Mouse (Mus musculus) lung, postnatal 4 days (tissue): Measurements from ENCODE around the gene Lefty2.

Experiments used
- DNase-seq, 2 experiments: peaks; one replicate each; pipeline ENCODE4 v3.0.0; 2021

The Lefty2 gene

DNA sequence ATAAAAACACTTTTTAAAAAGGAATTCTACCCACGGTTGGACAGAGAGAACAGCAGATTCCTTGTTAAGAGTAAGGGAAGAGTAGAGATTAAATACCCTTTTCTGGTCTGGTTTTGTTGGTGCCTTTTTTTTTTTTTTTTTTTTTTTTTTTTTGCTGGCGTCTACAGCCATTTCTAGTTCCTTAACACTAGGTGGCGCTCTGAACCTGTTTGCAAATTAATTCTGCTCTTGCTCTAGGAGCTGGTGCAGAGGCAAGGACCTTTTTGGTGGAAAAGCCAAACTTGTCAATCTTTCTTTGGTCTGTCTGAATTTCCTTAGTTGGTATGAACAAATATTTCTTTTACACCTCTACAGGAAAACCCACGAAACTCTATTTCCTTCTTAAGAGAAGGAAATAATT lies 8.2 kb downstream of the Lefty2 start:
- DNase-seq: peak in 1 of 2 experiments; percentile 42

GRCm38 (mm10) chr1:180902915-180903314 lies 10.0 kb downstream of the Lefty2 start:
- no peak for DNase-seq

DNA sequence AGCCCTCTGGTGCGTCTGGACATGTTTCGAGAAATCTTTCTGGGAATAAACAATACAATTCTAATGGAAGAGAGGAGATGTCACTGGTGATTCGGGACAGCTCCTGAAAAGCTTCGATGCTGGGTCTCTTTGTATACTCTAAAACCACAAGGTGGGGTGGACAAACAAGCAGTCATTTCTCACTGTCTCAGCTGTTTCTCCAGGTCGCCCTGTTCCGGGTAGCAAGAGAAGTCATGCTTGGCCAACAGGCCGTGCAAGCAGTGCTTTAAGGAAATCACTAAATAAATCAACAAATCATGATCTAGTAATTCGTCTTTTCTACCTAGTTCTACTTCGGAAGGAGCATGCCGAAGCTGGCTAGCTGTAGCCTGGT lies 10.7 kb downstream of the Lefty2 start:
- DNase-seq: no peak

DNA sequence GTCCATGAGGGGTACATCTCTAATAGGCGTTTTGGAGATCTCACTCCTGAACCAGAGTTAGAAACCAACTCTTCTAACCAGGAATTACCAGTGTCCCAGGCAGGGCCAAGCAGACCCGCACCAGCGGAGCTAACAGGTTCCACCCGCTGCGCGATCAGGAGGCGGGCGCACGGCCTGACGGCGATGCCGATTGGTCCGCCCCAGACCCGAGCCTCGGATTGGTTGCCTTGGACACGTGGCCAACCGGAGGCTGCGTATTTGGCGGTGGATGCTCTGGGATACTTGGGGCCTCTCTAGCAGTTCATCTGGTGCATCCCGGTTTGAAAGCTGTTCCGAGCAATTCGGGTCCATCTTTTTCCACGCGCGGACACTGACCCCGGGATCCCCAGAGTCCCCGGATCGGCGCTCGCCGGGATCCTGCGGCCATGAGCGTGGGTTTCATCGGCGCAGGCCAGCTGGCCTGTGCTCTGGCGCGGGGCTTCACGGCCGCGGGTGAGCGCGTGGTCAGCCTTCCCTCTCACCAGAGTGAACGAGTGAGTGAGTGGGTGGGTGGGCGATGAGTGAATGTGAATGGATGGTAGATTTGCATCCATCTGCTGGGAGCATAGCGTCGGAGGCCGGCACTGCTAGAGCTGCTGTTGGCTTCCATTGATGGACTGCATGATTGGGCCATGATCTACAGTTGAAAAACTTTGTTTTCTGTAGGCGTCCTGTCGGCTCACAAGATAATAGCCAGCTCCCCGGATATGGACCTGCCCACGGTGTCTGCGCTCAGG lies 11.3 kb downstream of the Lefty2 start, which contains the start of gene Pycr2:
Gene Pycr2, plus strand, starts transcription at position 255 of the 776 bp plus-strand sequence.
- DNase-seq: peak; percentile 95

DNA sequence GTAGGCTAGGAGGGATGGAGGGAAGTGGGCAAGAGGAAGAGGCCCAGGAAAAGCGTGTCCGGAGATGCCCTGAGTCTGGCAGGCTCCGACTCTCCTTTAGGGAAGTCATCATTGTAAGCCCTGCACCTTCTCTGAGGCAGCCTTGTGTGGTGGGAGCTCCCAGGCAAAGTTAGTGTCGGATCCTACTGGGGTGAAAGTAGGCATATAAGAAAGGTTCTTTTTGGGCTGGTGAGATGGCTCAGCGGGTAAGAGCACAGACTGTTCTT lies 11.8 kb downstream of the Lefty2 start:
- DNase-seq: no peak

DNA sequence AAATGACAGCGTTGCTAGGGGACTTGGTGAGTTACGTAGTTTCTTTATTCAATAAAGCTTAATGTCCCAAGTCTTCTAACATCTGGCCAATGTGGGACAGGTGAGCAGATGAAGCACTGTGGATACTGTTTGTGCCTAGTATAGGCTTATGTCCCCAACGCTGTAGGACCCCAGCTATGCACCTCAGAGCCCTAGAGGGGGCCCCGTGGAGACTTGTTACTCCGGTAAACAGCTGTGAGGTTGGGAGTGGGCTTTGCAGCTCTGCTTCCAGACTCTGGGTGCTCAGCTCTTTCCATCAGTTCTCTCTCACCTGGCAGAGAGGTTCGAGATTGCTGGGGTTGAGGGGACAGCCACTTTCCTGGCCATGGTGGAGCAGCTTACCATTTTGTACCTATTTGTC lies 12.4 kb downstream of the Lefty2 start:
- DNase-seq: no peak

GRCm38 (mm10) chr1:180905876-180906275 lies 13.0 kb downstream of the Lefty2 start:
- no peak for DNase-seq

DNA sequence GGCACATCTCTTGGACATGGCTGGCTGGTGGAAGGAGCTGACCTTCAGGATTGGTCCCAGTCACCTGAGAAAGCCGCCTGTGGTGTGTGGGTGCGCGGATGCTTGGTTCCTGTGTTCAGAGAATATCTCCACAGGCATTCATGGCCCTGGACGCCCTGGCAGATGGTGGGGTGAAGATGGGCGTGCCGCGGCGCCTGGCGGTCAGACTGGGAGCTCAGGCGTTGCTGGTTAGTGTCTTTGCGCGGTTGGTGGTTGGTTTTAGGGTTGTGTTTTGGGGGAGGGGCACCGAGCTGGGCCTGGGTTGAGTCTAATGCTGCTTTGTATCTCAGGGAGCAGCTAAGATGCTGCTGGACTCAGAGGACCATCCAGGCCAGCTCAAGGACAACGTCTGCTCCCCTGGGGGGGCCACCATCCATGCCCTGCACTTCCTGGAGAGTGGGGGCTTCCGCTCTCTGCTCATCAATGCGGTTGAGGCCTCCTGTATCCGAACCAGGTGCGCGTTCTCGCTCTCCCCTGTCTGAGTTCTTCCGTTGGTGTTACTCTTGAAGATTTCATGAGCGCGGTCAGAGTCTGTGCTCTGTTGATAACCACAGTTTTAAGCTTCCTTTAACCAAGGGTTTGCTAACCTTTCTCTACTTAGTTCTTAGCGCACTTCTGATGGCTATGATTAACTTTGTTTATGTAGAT lies 13.7 kb downstream of the Lefty2 start:
- DNase-seq: no peak

DNA sequence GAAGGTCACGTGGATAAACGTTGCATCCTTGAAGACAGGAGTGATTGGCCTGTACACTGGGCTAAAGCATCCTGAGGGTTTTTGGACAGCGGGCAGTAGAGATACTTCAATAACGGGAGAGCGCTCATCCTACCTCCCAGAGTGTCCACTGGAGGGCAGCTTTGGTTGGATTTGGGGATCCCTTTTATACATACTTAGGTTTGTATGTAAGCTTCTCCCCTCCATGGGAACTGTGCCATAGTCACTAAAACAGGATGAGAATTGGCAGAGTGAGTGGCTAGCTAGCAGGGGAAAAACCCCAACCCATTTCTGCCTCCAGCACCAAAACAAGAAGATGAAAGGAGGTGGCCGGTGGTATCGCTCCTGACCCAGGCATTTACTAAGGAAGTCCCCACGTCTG lies 18.2 kb downstream of the Lefty2 start:
- DNase-seq: peak in 1 of 2 experiments; percentile 27

- no peak for DNase-seq
Measured at GRCm38 (mm10) chr1:180911653-180912287, 18.9 kb downstream of the Lefty2 start.

DNA sequence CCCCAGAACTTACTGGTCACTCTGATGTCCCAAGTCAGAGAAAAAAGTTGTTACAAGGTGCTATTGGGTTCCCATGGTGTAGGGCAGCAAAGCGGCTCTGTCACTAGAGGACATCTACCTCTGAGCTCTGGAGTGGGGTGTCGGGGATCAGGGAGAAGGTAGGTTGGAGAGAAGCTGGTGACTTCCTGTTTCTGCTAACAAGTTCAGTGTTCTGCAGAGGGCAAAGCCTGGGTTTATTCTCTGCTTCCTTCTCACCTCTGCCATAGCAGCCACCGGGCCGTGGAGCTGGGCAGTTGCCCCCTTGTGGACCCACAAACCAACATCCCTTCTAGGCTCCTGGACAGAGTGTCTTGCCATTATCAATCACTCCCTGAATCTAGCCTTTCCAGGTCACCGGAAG lies 19.9 kb downstream of the Lefty2 start:
- DNase-seq: no peak

DNA sequence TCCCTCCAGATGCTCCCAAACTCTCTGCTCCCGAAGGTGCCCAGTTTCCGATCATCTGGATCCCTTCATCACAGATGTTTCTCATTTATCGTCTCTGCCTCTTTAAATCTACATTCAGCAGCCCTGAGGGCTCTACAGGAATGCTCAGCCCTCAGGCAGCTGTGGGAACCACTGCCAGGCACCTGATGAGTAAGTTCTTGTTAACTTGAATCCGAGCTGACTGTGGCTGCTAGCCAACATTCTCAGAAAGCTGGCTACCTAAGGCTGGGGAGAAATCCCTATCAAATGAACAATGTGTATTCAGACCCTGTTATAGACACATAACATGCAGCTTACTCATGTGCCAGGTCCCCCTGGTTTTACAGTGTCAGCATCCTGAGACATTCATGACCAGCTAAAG lies 20.9 kb downstream of the Lefty2 start:
- no peak for DNase-seq

- DNase-seq: no peak
Measured at GRCm38 (mm10) chr1:180916425-180916824, 23.5 kb downstream of the Lefty2 start.

DNA sequence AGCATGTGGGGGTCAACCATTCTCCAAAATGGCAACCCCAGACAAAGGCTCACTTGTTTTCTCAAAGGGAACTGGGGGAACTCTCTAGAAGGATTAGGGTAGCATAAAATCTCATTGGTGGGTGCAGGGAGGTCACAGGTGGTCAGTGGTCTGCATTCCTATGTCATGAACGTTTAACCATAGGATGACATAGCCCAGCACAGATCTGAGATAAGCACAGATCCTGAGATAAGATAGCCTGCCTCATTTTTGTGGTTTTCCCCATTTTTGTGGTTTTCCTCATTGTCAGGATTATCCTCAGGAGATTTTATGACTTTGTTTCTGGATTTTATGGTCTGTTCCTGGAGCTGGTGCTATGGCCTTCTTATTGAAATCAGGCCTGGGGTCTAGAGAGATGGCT lies 24.1 kb downstream of the Lefty2 start:
- no peak for DNase-seq

GRCm38 (mm10) chr1:180919686-180920085 lies 26.8 kb downstream of the Lefty2 start:
- DNase-seq: peak in 1 of 2 experiments; percentile 52

- DNase-seq: peak in 1 of 2 experiments; percentile 25
Measured at GRCm38 (mm10) chr1:180922273-180923048, 29.6 kb downstream of the Lefty2 start.

- no peak for DNase-seq
Measured at GRCm38 (mm10) chr1:180924737-180925136, 31.8 kb downstream of the Lefty2 start.

- no peak for DNase-seq
Measured at GRCm38 (mm10) chr1:180926286-180926685, 33.4 kb downstream of the Lefty2 start.

GRCm38 (mm10) chr1:180929599-180929998 lies 36.7 kb downstream of the Lefty2 start:
- DNase-seq: no peak

DNA sequence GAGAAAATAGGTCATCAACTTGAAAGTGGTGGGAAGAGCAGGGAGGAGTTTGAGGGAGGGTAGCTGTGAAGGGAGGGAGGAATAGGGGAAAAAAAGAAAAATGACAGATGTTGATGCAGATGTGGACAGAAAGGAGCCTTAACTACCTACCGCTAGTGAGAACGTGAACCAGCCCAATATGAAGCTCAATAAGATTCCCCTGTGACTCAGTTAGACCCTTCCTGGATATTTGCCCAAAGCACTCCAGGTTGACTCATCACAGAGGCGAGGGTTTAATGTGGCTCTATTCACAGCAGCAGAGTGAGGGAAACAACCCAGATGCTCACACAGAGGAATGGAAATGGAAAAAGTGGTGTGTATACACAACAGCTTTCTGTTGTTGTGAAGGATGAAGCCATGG lies 38.2 kb downstream of the Lefty2 start:
- DNase-seq: no peak

GRCm38 (mm10) chr1:180933659-180934058 lies 40.8 kb downstream of the Lefty2 start:
- no peak for DNase-seq

DNA sequence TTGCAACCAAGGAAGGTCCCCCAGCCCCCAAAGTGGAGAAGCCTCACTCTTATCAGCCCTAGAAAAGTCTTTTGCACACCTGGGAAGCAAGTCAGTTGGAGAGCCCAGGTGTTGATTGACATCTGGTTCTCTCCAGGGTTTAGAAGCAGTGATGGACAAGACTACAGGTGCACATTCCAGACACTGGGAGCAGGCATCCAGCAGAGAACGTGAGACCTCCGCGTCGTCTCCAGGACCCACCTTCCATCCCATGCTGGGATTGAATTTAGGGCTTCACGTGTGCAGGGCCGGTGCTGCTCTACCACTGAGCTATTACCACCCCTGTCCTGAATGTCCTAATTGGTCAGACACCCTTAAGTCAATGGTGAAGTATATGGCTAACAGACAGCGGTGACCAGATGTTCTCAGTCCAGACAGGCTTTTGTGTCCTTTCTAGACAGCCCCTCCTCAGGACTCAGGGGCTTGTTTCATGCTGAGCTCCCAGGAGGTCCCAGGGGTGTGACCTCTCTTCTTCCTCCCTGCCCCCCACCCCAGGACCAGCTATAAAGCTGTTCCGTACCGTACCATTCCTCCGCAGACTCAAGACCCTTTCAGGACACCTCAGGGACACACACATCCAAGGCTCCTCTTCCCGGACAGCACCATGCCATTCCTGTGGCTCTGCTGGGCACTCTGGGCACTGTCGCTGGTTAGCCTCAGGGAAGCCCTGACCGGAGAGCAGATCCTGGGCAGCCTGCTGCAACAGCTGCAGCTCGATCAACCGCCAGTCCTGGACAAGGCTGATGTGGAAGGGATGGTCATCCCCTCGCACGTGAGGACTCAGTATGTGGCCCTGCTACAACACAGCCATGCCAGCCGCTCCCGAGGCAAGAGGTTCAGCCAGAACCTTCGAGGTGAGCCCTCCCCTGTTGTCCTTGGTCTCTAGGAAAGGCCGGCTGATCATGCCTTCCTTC lies 41.8 kb downstream of the Lefty2 start, which contains the start of gene Lefty1:
Gene Lefty1, plus strand, starts transcription at position 556 of the 953 bp plus-strand sequence.
- no peak for DNase-seq
